Mouse (Mus musculus) lung, postnatal 25 days (tissue): ENCODE measurements around the gene Frrs1.

Experiments
- DNase-seq: peaks from one replicate; pipeline ENCODE4 v3.0.0; 2022; ENCODE audit warnings: low spot score

Frrs1 gene

GRCm38 (mm10) chr3:116848099-116848498 lies 11.2 kb upstream of the Frrs1 start:
- DNase-seq: no peak

DNA sequence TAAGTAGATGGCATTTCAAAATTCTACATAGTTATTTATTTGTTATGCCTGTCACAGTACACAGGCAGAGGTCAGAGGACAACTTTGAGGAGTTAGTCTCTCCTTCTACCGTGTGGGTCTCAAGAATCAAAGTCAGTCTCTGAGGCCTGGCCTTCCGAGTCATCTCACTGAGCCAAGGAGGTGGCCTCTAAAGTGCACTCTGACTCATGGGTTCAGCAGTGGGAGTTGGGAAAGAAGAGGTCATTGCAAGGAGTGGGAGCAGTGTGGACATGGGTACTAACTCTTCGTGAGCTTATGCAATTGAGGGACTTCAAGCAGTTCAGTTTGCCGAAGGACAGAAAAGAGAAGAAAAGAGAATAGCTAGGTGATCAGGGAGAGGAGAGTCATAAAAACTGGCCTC lies 10.3 kb upstream of the Frrs1 start:
- DNase-seq: no peak

GRCm38 (mm10) chr3:116850376-116850775 lies 8.9 kb upstream of the Frrs1 start:
- DNase-seq: no peak

- DNase-seq: no peak
Measured at GRCm38 (mm10) chr3:116852421-116852820, 6.8 kb upstream of the Frrs1 start.

- no peak for DNase-seq
Measured at GRCm38 (mm10) chr3:116857611-116858010, 1.7 kb upstream of the Frrs1 start.

- DNase-seq: no peak
Measured at GRCm38 (mm10) chr3:116859752-116860151, 488 bp downstream of the Frrs1 start.

- DNase-seq: no peak
Measured at GRCm38 (mm10) chr3:116860333-116861222, 1.3 kb downstream of the Frrs1 start.

DNA sequence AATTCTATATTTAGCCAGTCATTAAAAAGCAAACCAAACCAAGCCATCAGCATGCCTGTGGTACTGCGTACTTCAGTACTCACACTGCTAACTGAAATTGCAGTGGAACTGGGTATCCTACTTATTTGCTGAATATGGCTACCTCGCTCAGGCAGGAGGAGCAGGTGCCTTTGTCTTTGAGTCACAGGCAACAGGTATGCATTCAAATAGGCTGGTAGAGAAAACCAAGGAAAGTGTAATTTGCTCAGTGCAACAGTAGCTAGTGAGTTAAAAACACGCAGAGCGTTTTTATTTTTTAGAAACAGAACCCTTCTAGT lies 1.9 kb downstream of the Frrs1 start:
- DNase-seq: no peak

GRCm38 (mm10) chr3:116861540-116862067 lies 2.3 kb downstream of the Frrs1 start:
- DNase-seq: peak; percentile 70

DNA sequence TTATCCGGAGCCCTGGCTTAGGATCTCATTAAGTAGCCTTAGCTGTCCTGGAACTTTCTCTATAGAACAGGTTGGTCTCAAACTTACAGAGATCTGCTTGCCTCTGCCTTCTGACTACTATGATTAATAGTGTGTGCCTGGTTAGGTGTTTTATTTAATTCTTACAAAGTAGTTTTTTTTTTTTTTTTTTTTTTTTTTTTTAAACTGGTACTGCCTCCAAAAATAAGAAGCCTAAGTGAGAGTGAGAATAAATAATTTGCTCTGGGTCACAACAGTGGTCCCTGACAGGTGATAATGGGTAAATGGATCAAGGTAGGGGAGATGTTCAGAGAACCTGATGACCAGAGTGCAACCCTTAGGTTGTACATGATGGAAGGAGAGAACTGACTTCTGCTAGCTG lies 3.4 kb downstream of the Frrs1 start:
- no peak for DNase-seq

DNA sequence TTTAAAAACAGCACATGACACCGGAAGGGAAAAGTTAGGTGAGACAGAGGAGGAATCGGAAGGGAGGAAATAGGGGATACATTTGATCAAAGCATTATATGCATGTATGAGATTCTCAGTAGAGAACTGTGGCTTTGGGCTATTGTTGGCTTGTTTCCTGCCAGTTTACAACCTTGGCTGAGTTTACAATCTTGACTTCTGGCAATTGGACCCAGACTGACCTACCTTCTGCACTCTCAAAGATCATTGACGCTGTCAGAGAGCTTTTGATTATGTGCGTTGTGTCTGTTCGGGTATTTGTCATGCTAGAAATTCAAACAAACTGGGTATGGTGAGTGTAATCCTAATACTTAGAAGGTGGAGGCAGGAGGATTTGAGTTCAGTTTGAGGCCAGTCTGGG lies 5.2 kb downstream of the Frrs1 start:
- DNase-seq: no peak

GRCm38 (mm10) chr3:116865199-116865636 lies 6.0 kb downstream of the Frrs1 start:
- DNase-seq: no peak

DNA sequence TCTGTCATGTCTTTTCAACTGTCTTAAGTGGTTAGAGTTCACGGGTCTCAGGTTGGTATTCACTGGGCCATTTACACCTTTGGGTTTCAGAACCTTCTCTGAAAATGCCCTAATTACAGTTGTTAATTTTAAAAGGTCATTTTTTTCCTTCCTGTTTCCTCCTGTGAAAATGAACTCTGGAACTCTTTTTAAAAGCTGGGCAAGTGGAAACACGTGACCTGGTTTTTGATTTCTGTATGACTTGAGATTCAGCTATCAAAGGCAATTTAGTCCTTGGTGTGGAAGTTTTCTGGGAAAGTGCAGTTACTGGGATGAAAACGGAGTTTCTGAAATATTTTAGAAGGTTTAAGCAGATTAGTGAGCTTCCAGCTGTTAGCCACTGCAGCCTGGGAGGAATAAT lies 11.1 kb downstream of the Frrs1 start:
- no peak for DNase-seq

- DNase-seq: peak; percentile 68
Measured at GRCm38 (mm10) chr3:116882221-116882960, 23.1 kb downstream of the Frrs1 start.

- no peak for DNase-seq
Measured at GRCm38 (mm10) chr3:116884941-116885340, 25.7 kb downstream of the Frrs1 start.

- DNase-seq: no peak
Measured at GRCm38 (mm10) chr3:116889358-116889757, 30.1 kb downstream of the Frrs1 start.

DNA sequence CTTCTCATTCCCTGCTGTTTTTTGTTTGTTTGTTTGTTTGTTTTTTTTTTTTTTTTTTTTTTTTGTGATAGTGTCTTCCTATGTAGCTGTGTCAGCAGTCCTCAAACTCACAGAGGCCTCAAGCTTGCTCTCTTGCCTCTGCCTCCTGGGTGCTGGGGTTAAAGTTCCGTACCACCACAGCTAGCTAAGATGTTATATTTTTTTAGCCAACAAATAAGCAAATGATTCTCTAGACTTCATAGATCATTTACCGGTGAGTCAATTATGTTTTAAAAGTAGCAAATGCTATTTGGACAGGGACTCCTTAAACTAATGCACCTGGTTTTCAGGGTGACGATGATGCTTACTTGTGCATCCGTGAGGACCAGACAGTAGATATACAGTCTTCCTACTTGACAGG lies 31.3 kb downstream of the Frrs1 start:
- DNase-seq: no peak

DNA sequence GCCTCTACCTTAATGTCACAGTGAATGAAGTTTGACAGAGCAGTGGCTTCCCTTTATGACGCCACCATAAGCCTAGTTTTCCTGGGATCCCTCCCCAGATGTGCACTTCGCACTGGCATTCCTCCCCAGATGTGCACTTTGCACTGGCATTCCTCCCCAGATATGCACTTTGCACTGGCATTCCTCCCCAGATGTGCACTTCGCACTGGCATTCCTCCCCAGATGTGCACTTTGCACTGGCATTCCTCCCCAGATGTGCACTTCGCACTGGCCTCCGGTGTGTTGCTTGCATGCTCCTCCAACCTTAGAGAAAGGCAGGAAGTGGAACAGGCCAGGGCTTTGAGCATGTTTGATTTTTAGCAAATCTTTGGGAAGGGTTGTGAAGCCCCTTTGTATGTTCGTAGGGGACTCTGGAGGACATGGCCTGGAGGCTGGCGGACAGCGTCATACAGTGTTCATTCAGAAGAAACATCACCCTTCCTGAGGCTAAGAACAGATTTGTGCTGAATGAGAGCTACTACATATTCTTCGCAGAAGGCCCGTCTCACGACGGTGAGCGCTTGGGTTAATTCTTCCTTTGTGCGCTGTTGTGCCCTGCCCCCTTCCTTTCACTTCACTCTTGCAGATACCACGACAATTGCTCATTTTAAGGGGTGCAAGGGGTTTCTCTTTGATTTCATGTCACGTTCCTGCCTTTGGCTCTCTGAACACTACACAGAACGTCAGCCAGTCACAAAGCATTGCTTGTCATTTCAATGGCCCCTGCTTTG lies 32.4 kb downstream of the Frrs1 start:
- no peak for DNase-seq

DNA sequence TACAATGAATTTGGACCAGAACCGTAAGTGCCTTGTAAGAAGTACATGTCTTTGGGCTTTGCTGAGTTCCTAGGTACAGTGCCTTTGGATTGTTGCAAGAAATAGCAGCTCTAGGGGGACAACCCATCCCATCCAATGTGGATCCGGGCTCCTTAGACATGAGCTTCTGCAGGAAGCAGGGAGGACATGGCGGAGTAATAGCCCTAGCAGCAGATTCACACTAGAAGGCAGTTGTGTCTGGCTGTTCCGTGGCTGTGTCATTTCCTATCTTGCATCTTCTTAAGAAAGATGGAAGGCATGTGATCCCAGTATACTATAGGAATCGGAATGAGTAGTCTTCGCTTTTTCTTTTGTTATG lies 32.9 kb downstream of the Frrs1 start:
- DNase-seq: no peak

- peak; percentile 23 for DNase-seq
Measured at GRCm38 (mm10) chr3:116892872-116893271, 33.6 kb downstream of the Frrs1 start.

DNA sequence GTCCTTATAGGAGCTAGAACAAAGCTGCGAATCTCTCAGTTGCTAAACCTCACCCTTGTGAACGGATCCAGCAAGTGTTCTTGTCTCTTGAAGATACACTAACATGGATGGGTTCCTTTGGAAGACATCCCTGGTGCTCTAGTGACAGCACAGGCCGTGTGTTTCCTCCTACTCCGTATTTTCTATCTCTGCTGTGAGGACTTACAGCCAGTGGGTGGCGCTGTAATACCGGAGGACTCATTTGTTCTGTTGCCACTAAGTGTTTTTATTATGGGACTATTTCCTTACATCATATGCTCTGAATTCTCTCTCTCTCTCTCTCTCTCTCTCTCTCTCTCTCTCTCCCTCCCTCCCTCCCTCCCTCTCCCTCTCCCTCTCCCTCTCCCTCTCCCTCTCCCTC lies 44.9 kb downstream of the Frrs1 start:
- DNase-seq: peak; percentile 68

GRCm38 (mm10) chr3:116905898-116906297 lies 46.6 kb downstream of the Frrs1 start:
- DNase-seq: no peak
